Mouse (Mus musculus): Measurements from ENCODE around the gene Proser3.
A peak's percentile ranks its signal among the peaks of the same experiment; 100 is the strongest.
"Not testable (repeated sequence)": the region's sequence is repeated elsewhere in the genome, so short reads cannot be mapped to it uniquely, and the experiment has no call there.

Gene Proser3

GRCm38 (mm10) chr7:30501159-30501558 lies 50.9 kb downstream of the Proser3 start:
- not testable (repeated sequence) for H3K27me3 ChIP-seq (ENCODE audit: control insufficient read depth, insufficient read depth, low read length, poor library complexity, severe bottlenecking); H3K36me3 ChIP-seq (ENCODE audit: control insufficient read depth, insufficient read depth, low read length, poor library complexity, severe bottlenecking); DNase-seq (ENCODE audit: low read depth, low spot score)

GRCm38 (mm10) chr7:30495506-30496042 lies 56.5 kb downstream of the Proser3 start:
- not testable (repeated sequence) for DNase-seq (ENCODE audit: low read depth, low spot score); H3K27me3 ChIP-seq (ENCODE audit: control insufficient read depth, insufficient read depth, low read length, poor library complexity, severe bottlenecking); H3K36me3 ChIP-seq (ENCODE audit: control insufficient read depth, insufficient read depth, low read length, poor library complexity, severe bottlenecking)

GRCm38 (mm10) chr7:30493401-30493931 lies 58.6 kb downstream of the Proser3 start, which contains the start of gene Prodh2:
Gene Prodh2, plus strand, starts transcription at chr7:30493622.
- no peaks in the 10 kb centered on the region for H3K36me3 ChIP-seq (ENCODE audit: control insufficient read depth, insufficient read depth, low read length, poor library complexity, severe bottlenecking)
- no peak for DNase-seq (ENCODE audit: low read depth, low spot score)
- no peaks in the 10 kb centered on the region for H3K27me3 ChIP-seq (ENCODE audit: control insufficient read depth, insufficient read depth, low read length, poor library complexity, severe bottlenecking)

- peak; percentile 85 for DNase-seq (ENCODE audit: low read depth, low spot score)
- no peaks in the 10 kb centered on the region for H3K36me3 ChIP-seq (ENCODE audit: control insufficient read depth, insufficient read depth, low read length, poor library complexity, severe bottlenecking)
- H3K27me3 ChIP-seq (ENCODE audit: control insufficient read depth, insufficient read depth, low read length, poor library complexity, severe bottlenecking) = no peaks in the 10 kb centered on the region
Observed at GRCm38 (mm10) chr7:30492765-30493164, 59.3 kb downstream of the Proser3 start.

GRCm38 (mm10) chr7:30490957-30491307 lies 61.2 kb downstream of the Proser3 start:
- no peaks in the 10 kb centered on the region for H3K36me3 ChIP-seq (ENCODE audit: control insufficient read depth, insufficient read depth, low read length, poor library complexity, severe bottlenecking)
- no peaks in the 10 kb centered on the region for H3K27me3 ChIP-seq (ENCODE audit: control insufficient read depth, insufficient read depth, low read length, poor library complexity, severe bottlenecking)
- no peak for DNase-seq (ENCODE audit: low read depth, low spot score)

- H3K36me3 ChIP-seq (ENCODE audit: control insufficient read depth, insufficient read depth, low read length, poor library complexity, severe bottlenecking) = no peaks in the 10 kb centered on the region
- H3K27me3 ChIP-seq (ENCODE audit: control insufficient read depth, insufficient read depth, low read length, poor library complexity, severe bottlenecking) = no peaks in the 10 kb centered on the region
- peak; percentile 72 for DNase-seq (ENCODE audit: low read depth, low spot score)
Observed at GRCm38 (mm10) chr7:30490251-30490956, 61.7 kb downstream of the Proser3 start.
